Mouse (Mus musculus) ES-E14 (cell line): ENCODE measurements around the gene Gna14.

Experiments used
- CHD2 ChIP-seq: IDR thresholded peaks from 2 replicates; pipeline ENCODE4 v1.6.1; 2014; ENCODE audit warnings: mild to moderate bottlenecking, low read depth, low read length, inconsistent platforms
- HCFC1 ChIP-seq: IDR thresholded peaks from 2 replicates; pipeline ENCODE4 v1.6.1; 2012; ENCODE audit warnings: low read length, inconsistent platforms, borderline replicate concordance; ENCODE audit not compliant: insufficient read depth
- MAFK ChIP-seq: IDR thresholded peaks from 2 replicates; pipeline ENCODE4 v1.6.1; 2014; ENCODE audit warnings: mild to moderate bottlenecking, low read depth, low read length, inconsistent platforms; ENCODE audit not compliant: insufficient read depth
- ZC3H11A ChIP-seq: IDR thresholded peaks from 2 replicates; pipeline ENCODE4 v1.6.1; 2012; ENCODE audit warnings: low read depth, mild to moderate bottlenecking, inconsistent platforms, low read length, borderline replicate concordance
- ZNF384 ChIP-seq: IDR thresholded peaks from 2 replicates; pipeline ENCODE4 v1.6.1; 2012; ENCODE audit warnings: low read depth, low read length, inconsistent platforms

DNA sequence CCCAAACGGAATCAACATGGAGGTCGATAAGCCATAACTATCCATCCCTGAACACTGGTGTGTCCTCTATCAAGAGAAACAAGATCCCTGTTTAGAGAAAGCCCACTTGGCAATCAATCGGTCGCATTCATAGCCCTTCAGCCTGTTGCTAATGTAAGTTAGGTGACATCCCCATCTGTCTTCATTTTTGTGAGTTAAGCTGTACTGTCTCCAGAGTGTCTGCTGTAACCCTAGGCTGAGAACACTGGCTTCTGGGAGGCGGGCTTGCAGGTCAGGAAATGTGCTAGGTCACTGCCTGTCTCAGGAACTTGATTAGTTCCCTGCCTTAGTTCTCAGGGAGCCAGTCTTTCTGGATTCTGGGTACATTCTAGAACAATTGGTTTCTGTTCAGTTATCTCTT lies 91.5 kb downstream of the Gna14 start:
- no peak for TF ChIP-seq HCFC1
- TF ChIP-seq ZC3H11A: no peak
- TF ChIP-seq MAFK: no peak
- no peak for TF ChIP-seq CHD2
- no peak for TF ChIP-seq ZNF384
